Mouse (Mus musculus) telencephalon, adult 2 months (tissue): ENCODE results near the gene Best2.

ENCODE experiments used
- DNase-seq: peaks from one replicate; pipeline ENCODE4 v3.0.0-alpha.2; 2011; ENCODE audit warnings: low read depth, low spot score

Gene Best2

GRCm38 (mm10) chr8:85023846-85024245 lies 9.5 kb upstream of the Best2 start:
- DNase-seq = no peak

GRCm38 (mm10) chr8:85021514-85022055 lies 7.3 kb upstream of the Best2 start:
- no peak for DNase-seq

GRCm38 (mm10) chr8:85017209-85017608 lies 2.9 kb upstream of the Best2 start:
- DNase-seq = no peak

- no peak for DNase-seq
Measured at GRCm38 (mm10) chr8:85016724-85017123, 2.4 kb upstream of the Best2 start.

GRCm38 (mm10) chr8:85013230-85013840 lies 996 bp downstream of the Best2 start:
- DNase-seq = no peak

GRCm38 (mm10) chr8:85011242-85011641 lies 3.1 kb downstream of the Best2 start:
- no peak for DNase-seq

GRCm38 (mm10) chr8:85007686-85008085 lies 6.6 kb downstream of the Best2 start:
- DNase-seq = no peak

- DNase-seq = peak; percentile 84
Measured at GRCm38 (mm10) chr8:84997649-84998295, 16.6 kb downstream of the Best2 start.

GRCm38 (mm10) chr8:84996978-84997377 lies 17.4 kb downstream of the Best2 start:
- DNase-seq = no peak

GRCm38 (mm10) chr8:84995680-84996079 lies 18.7 kb downstream of the Best2 start:
- no peak for DNase-seq

GRCm38 (mm10) chr8:84994375-84994774 lies 20.0 kb downstream of the Best2 start:
- no peak for DNase-seq

- no peak for DNase-seq
Measured at GRCm38 (mm10) chr8:84990836-84991235, 23.5 kb downstream of the Best2 start.

GRCm38 (mm10) chr8:84990349-84990748 lies 24.0 kb downstream of the Best2 start, which contains the start of gene Hook2:
Gene Hook2 (plus strand): TSS chr8:84990603.
- DNase-seq = peak; percentile 97

- no peak for DNase-seq
Measured at GRCm38 (mm10) chr8:84989810-84990209, 24.5 kb downstream of the Best2 start.

- no peak for DNase-seq
Measured at GRCm38 (mm10) chr8:84989311-84989731, 25.0 kb downstream of the Best2 start.

- no peak for DNase-seq
Measured at GRCm38 (mm10) chr8:84987903-84988302, 26.4 kb downstream of the Best2 start.

- DNase-seq = no peak
Measured at GRCm38 (mm10) chr8:84987388-84987787, 26.9 kb downstream of the Best2 start.

GRCm38 (mm10) chr8:84986379-84986945 lies 27.9 kb downstream of the Best2 start:
- no peak for DNase-seq

- peak; percentile 97 for DNase-seq
Measured at GRCm38 (mm10) chr8:84985684-84986378, 28.5 kb downstream of the Best2 start.

- DNase-seq = no peak
Measured at GRCm38 (mm10) chr8:84985049-84985683, 29.2 kb downstream of the Best2 start.

GRCm38 (mm10) chr8:84984294-84985048 lies 29.9 kb downstream of the Best2 start:
- DNase-seq = no peak
